Mouse (Mus musculus) hindbrain, embryonic 11.5 days (tissue): ENCODE measurements at regions not wholly inside any gene's neighbourhood (a gene's known extent, or its start where the extent isn't known, plus 50 kb on each side); places are given as distances from the start of the nearest gene placed in this dataset.

Source experiments
- ATAC-seq: fragments of 200-750 bp; cut with Nextera tagmentation; 2 replicates; pipeline ENCODE4 v1.8.0; 2017; ENCODE audit warnings: mild to moderate bottlenecking, moderate TSS enrichment, moderate library complexity; ENCODE audit not compliant: low FRiP score
- DNase-seq: peaks from one replicate; pipeline ENCODE4 v3.0.0-alpha.2; 2015; ENCODE audit warnings: low spot score
- H3K27ac ChIP-seq: fragments of 300-500 bp; sonication (generic); 2 replicates; pipeline ENCODE4 v1.5.1; 2014; ENCODE audit warnings: mild to moderate bottlenecking, low read depth, low read length
- H3K27me3 ChIP-seq: fragments of 300-500 bp; sonication (generic); 2 replicates; pipeline ENCODE4 v1.6.1; 2014; ENCODE audit warnings: mild to moderate bottlenecking, low read length, moderate library complexity, mixed read lengths; ENCODE audit not compliant: control insufficient read depth, insufficient read depth
- H3K36me3 ChIP-seq: fragments of 300-500 bp; sonication (generic); 2 replicates; pipeline ENCODE4 v1.6.1; 2014; ENCODE audit warnings: mild to moderate bottlenecking, low read length, moderate library complexity, mixed read lengths; ENCODE audit not compliant: control insufficient read depth, insufficient read depth
- H3K4me1 ChIP-seq: fragments of 300-500 bp; sonication (generic); replicated peaks from 2 replicates; pipeline ENCODE4 v1.6.1; 2014; ENCODE audit warnings: low read length, mixed read lengths; ENCODE audit not compliant: control insufficient read depth, insufficient read depth
- H3K4me2 ChIP-seq: fragments of 300-500 bp; sonication (generic); replicated peaks from 2 replicates; pipeline ENCODE4 v1.6.1; 2014; ENCODE audit warnings: mild to moderate bottlenecking, low read depth, low read length
- H3K4me3 ChIP-seq: fragments of 300-500 bp; sonication (generic); 2 replicates; pipeline ENCODE4 v1.5.1; 2014; ENCODE audit warnings: low read depth, low read length
- H3K9ac ChIP-seq: fragments of 300-500 bp; sonication (generic); 2 replicates; pipeline ENCODE4 v1.6.1; 2014; ENCODE audit warnings: low read depth, low read length
- H3K9me3 ChIP-seq: fragments of 300-500 bp; sonication (generic); 2 replicates; pipeline ENCODE4 v1.6.1; 2016; ENCODE audit warnings: low read length; ENCODE audit not compliant: control insufficient read depth
- WGBS: fragments of 180-500 bp; shearing (Covaris S2); extraction: QIAGEN DNeasy Blood & Tissue Kit; methylation state at CpG from one replicate; pipeline ENCODE4 v1.1.7; 2014; 5-methylcytosine and 5-hydroxymethylcytosine counted together

DNA sequence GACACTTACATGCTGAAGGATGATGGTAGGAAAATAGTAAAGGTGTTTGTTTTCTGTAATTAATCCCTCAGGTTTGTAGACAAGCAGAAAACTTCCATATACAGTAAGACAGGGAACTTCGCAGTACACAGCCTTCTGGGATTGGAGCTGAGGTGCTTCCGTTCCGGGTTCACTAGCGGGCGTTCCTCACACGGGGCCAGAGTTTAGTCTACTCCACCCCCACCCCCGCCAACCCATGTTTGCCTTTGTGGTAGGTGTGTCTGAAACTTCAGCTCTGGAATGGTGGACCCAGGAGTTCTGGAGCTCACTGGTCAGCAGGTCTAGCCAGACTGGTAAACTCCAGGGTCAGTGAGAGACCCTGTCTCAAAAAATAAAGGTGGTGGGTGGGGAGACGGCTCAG, 182.9 kb upstream of the Tle3 start:
- H3K4me1 ChIP-seq = peaks cover 3% of the 10 kb centered on the region; the same call in 1 of the 2 replicates
- no peak overlapping the region for H3K9ac ChIP-seq
- WGBS = 92% methylated on average over 8 of the region's 8 CpGs
- no peaks in the 10 kb centered on the region for H3K27me3 ChIP-seq
- H3K36me3 ChIP-seq = no peaks in the 10 kb centered on the region
- no peak overlapping the region for H3K27ac ChIP-seq
- no peaks in the 10 kb centered on the region for H3K9me3 ChIP-seq
- H3K4me2 ChIP-seq = no peak overlapping the region
- no peak for DNase-seq
- ATAC-seq = no peak
- no peak overlapping the region for H3K4me3 ChIP-seq

DNA sequence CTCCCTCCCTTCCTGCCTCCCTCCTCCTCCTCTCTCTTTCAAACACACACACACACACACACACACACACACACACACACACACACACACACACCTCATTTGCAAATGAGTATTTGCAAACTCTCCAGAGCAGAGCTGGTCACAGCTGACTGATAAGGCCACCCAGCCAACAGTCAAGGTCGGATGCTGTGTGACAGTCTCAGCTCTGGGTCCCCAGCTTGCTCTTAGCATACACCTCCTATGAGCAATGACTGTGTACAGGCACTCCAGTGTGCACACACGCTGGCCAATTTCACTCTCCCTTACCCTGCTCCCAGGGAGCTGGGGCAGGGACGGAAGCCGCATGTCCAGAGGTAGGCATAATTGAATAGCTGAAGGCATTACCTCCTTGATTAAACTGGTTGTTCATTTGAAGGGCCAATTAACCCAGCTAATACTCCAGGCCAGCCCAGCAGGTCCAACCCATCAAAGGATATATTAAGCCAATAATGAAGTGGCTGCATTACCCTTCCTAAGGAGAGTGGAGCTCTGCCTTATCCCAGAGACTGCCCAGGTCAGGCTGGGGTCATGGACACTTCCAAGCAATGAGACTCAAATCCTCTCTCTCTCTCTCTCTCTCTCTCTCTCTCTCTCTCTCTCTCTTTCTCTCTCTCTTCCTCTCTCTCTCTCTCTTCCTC, 173.0 kb upstream of the Tle3 start:
- H3K9ac ChIP-seq = no peak overlapping the region
- H3K27me3 ChIP-seq = no peaks in the 10 kb centered on the region
- no peak for ATAC-seq
- no peak for DNase-seq
- no peak overlapping the region for H3K27ac ChIP-seq
- WGBS = 50% methylated on average over 4 of the region's 4 CpGs
- no peaks in the 10 kb centered on the region for H3K36me3 ChIP-seq
- H3K9me3 ChIP-seq = no peaks in the 10 kb centered on the region
- peaks cover 5% of the 10 kb centered on the region; the same call in 1 of the 2 replicates for H3K4me1 ChIP-seq
- H3K4me3 ChIP-seq = no peak overlapping the region
- H3K4me2 ChIP-seq = no peak overlapping the region

DNA sequence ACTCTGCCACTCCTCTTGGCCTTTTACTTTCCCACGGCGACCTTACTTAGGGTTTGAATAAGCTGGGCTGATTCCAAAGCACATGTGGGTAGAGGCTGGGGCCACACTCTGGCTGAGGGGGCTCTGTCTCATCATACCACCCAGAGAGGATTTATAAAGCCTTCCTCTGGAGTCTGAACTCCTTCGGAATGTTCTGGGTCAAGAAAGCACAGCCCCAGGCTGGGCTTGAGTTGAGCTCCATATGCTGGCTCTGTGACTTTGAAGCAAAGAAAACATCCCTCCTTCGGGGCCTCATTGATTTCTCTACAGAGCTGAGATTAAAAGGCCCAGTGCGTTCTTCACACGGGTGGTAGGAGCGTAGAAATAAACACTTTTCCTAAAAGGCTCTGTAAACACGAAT, 172.3 kb upstream of the Tle3 start:
- ATAC-seq (no peak), DNase-seq (no peak)
- Histone ChIP-seq H3K27ac (no peak overlapping the region), H3K9ac (no peak overlapping the region), H3K36me3 (no peaks in the 10 kb centered on the region), H3K9me3 (no peaks in the 10 kb centered on the region), H3K4me3 (no peak overlapping the region), H3K4me1 (peaks cover 5% of the 10 kb centered on the region; the same call in 1 of the 2 replicates), H3K4me2 (no peak overlapping the region), H3K27me3 (no peaks in the 10 kb centered on the region)
- 45% methylated on average over 8 of the region's 8 CpGs for WGBS

DNA sequence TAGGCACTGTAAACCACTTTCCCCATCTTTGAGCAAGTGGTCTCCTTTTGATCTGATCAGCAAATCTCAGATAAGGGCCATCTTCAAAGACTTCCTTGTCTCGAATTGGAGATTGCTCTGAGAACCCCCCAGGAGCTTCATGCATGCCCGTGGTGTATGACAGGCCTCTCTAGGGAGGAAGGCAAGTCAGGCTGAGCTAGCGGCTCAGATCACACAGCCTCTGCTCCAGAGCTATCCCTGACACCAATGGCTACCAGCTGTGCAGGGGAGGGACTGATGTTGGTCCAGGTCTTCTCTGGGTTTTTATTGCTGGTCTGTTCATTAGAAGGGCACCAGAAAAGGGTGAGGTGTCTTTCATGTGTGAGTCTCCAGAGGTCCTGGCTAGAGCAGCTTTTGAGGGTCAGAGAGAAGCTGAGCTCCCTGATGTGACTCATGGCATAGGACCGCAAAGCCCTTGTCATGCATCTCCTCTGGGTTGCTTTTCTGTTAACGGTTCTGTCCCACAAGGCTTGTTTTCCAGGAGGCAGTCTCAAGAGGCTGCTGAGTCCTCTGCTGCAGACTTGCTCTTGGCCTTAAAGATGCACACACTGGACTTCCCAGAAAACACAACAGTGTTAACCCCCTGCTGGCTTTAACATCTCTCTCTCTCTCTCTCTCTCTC, 171.7 kb upstream of the Tle3 start:
- no peaks in the 10 kb centered on the region for H3K27me3 ChIP-seq
- no peaks in the 10 kb centered on the region for H3K36me3 ChIP-seq
- ATAC-seq (no peak), DNase-seq (no peak)
- no peak overlapping the region for H3K4me3 ChIP-seq
- no peak overlapping the region for H3K4me2 ChIP-seq
- WGBS = 34% methylated on average over 5 of the region's 5 CpGs
- no peaks in the 10 kb centered on the region for H3K9me3 ChIP-seq
- H3K4me1 ChIP-seq = peaks cover 5% of the 10 kb centered on the region; the same call in 1 of the 2 replicates
- no peak overlapping the region for H3K9ac ChIP-seq
- H3K27ac ChIP-seq = no peak overlapping the region

DNA sequence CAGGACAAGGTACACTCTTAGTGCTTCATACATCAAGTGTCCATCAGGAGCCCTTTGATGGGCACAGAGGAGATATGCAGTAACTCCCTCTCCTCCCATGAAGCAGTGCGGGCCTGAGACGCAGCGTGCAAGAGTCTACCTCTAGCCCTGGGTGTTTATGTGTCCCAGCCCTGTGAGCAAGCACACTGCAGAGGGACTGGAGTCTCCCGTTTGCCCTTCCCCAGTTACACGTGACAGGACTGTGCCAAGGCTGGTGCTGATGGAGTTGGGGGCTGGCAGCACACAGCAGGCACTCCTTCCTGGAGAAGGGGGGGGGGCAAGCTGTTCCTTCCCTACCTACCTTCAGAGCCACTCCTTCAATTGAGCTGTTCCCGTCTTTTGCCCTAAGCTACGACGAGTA, 167.1 kb upstream of the Tle3 start:
- Histone ChIP-seq H3K9me3 (no peaks in the 10 kb centered on the region), H3K27me3 (no peaks in the 10 kb centered on the region), H3K27ac (no peak overlapping the region), H3K4me1 (0 out of 2 replicates have a peak, but pooled peaks cover 2% of the 10 kb centered on the region), H3K4me2 (no peak overlapping the region), H3K4me3 (no peak overlapping the region), H3K9ac (no peak overlapping the region), H3K36me3 (no peaks in the 10 kb centered on the region)
- ATAC-seq (no peak), DNase-seq (no peak)
- 79% methylated on average over 8 of the region's 8 CpGs for WGBS

DNA sequence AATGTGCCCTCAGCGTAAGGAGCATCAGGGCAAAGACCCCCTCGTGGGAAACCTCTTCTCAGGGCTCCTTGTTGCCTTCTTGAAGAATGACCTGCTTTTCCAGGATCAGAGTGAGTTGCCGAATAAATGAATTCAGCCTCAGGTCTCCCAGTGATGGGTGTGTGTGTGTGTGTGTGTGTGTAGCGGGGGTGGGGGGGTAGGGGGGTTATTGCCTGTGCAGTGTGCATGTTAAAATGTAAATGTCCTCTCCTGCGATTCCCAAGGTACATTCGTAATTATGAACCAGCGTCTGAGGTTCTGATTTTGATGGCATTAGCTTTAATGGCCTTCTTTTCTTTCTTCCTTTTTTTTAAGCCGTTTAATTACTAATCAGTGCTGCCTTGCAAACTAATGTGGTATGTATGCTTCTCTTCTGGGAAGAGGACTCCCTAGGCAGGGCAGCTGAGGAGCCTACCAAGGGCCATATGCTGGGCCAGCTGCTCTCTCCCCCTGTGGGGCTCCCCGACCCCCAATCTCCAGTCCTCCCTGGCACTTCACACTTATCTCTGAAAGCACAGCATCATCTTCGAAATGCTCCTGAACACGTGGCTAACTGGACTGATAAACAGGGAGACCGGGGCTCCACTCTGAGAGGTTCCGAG, 165.3 kb upstream of the Tle3 start:
- Histone ChIP-seq H3K27ac (no peak overlapping the region), H3K36me3 (no peaks in the 10 kb centered on the region), H3K9ac (no peak overlapping the region), H3K9me3 (no peaks in the 10 kb centered on the region), H3K4me3 (no peak overlapping the region), H3K4me2 (no peak overlapping the region), H3K4me1 (no peaks in the 10 kb centered on the region), H3K27me3 (no peaks in the 10 kb centered on the region)
- 69% methylated on average over 13 of the region's 13 CpGs for WGBS
- ATAC-seq (peak; percentile 64), DNase-seq (no peak)

DNA sequence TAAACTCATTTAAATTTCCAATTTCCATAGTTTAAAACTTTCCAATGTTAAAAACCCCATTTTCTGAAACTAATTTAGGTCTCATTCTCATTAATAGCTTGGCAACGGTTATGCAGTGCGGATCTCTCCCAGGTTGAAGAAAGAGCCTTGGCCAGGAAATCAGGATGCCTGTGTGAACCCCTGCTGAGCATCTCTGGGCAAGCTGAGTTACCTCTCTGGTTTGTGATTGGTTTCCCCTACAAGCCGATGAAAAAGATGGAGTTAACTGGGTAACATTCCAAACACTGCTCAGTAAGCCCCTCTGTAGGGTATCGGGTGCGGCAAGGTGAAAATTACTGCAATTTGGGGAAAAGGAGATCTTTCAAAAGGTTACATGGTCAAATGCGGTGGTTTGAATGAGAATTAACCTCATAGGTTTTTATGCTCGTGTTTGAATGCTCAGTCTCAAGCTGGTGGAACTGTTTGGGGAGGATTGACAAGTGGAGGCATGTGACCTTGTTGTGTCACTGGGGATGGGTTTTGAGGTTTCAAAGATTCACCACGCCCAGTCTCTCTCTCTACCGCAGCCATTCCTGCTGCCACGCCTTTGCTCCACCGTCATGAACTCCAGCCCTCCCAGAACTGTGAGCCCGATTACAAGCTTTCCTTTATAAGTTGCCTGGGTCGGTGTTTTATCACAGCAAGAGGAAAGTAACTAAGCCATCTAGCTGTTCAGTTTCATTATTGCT, 164.6 kb upstream of the Tle3 start:
- WGBS = 88% methylated on average over 13 of the region's 13 CpGs
- DNase-seq (no peak), ATAC-seq (no peak)
- Histone ChIP-seq H3K4me2 (no peak overlapping the region), H3K36me3 (no peaks in the 10 kb centered on the region), H3K9me3 (no peaks in the 10 kb centered on the region), H3K4me3 (no peak overlapping the region), H3K27ac (no peak overlapping the region), H3K9ac (no peak overlapping the region), H3K27me3 (no peaks in the 10 kb centered on the region), H3K4me1 (no peaks in the 10 kb centered on the region)

DNA sequence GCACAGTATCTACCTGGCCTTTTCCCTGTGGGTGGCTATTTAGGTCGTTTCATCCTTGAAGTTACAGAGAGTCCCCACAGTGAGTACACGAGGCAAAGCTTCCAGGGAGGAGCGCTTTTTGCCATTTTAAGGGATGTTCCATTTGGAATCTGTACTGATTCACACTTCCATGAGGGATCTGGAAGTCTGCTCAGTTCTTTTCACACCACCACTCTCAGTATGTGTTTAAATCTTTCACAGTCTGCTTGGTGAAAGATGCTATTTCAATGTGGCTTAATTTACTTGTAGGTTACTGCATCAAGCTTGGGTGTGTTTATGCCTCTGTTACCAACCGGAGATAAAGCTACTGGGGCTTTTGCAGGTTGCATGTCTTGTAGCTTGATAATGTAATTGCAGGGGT, 160.5 kb upstream of the Tle3 start:
- 68% methylated on average over 4 of the region's 4 CpGs for WGBS
- no peak for DNase-seq
- Histone ChIP-seq H3K4me1 (peaks cover 3% of the 10 kb centered on the region), H3K27me3 (no peaks in the 10 kb centered on the region), H3K9ac (no peak overlapping the region), H3K36me3 (no peaks in the 10 kb centered on the region), H3K27ac (no peak overlapping the region), H3K4me3 (no peak overlapping the region), H3K4me2 (no peak overlapping the region), H3K9me3 (no peaks in the 10 kb centered on the region)
- ATAC-seq = no peak
